Mouse (Mus musculus) bone marrow, adult 2 months (tissue): ENCODE measurements around the gene Slc4a1.

Experiments
- CTCF ChIP-seq: fragments of 200-500 bp; IDR thresholded peaks from 2 replicates; pipeline ENCODE4 v1.5.1; 2011; ENCODE audit warnings: low read length, control low read depth; ENCODE audit not compliant: control insufficient read depth, insufficient read depth
- POLR2A ChIP-seq: fragments of 200-500 bp; IDR thresholded peaks from 2 replicates; pipeline ENCODE4 v1.6.1; 2011; ENCODE audit warnings: low read depth, mild to moderate bottlenecking, control low read depth, low read length, borderline replicate concordance; ENCODE audit not compliant: control insufficient read depth

GRCm38 (mm10) chr11:102406401-102406800 lies 40.4 kb upstream of the Slc4a1 start:
- no peak for TF ChIP-seq CTCF
- no peak for TF ChIP-seq POLR2A
